Mouse (Mus musculus) heart, postnatal 0 days (tissue): Measurements from ENCODE around the gene Fam163b. TPM values are rescaled to one million over a fixed set of nuclear protein-coding genes. Genes with fewer than 3 reads are reported as not detected.
A peak's percentile ranks its signal among the peaks of the same experiment; 100 is the strongest.

ENCODE experiments used
- ATAC-seq: fragments of 200-750 bp; cut with Nextera tagmentation; 2 replicates; pipeline ENCODE4 v1.8.0; 2017; ENCODE audit warnings: low read depth, moderate number of reproducible peaks, moderate library complexity; ENCODE audit not compliant: insufficient read depth
- DNase-seq: peaks from one replicate; pipeline ENCODE4 v3.0.0-alpha.2; 2016; ENCODE audit warnings: low spot score
- H3K27ac ChIP-seq: fragments of 300-500 bp; sonication (generic); 2 replicates; pipeline ENCODE4 v1.5.1; 2014; ENCODE audit warnings: low read depth, mild to moderate bottlenecking
- H3K27me3 ChIP-seq: fragments of 300-500 bp; sonication (generic); 2 replicates; pipeline ENCODE4 v1.6.1; 2014; ENCODE audit warnings: low read length, mixed read lengths; ENCODE audit not compliant: control insufficient read depth, insufficient read depth
- H3K36me3 ChIP-seq: fragments of 300-500 bp; sonication (generic); replicated peaks from 2 replicates; pipeline ENCODE4 v1.6.1; 2014; ENCODE audit warnings: low read length, mixed read lengths; ENCODE audit not compliant: control insufficient read depth, insufficient read depth
- H3K4me1 ChIP-seq: fragments of 300-500 bp; sonication (generic); 2 replicates; pipeline ENCODE4 v1.6.1; 2014; ENCODE audit warnings: antibody characterized with exemption; ENCODE audit not compliant: control insufficient read depth, insufficient read depth
- H3K4me2 ChIP-seq: fragments of 300-500 bp; sonication (generic); 2 replicates; pipeline ENCODE4 v1.6.1; 2014; ENCODE audit warnings: low read depth, mild to moderate bottlenecking, low read length, moderate library complexity
- H3K4me3 ChIP-seq: fragments of 300-500 bp; sonication (generic); 2 replicates; pipeline ENCODE4 v1.5.1; 2014; ENCODE audit warnings: low read depth, low read length
- H3K9ac ChIP-seq: fragments of 300-500 bp; sonication (generic); replicated peaks from 2 replicates; pipeline ENCODE4 v1.6.1; 2014; ENCODE audit warnings: low read depth, low read length, mixed read lengths
- H3K9me3 ChIP-seq: fragments of 300-500 bp; sonication (generic); replicated peaks from 2 replicates; pipeline ENCODE4 v1.6.1; 2016; ENCODE audit warnings: low read length; ENCODE audit not compliant: control insufficient read depth
- CTCF ChIP-seq: IDR thresholded peaks from 2 replicates; pipeline ENCODE4 v1.5.1; 2016; ENCODE audit warnings: antibody characterized with exemption, control low read depth, low read depth
- EP300 ChIP-seq: IDR thresholded peaks from 2 replicates; pipeline ENCODE4 v1.6.1; 2016; ENCODE audit warnings: antibody characterized with exemption, low read depth
- WGBS: fragments of 180-500 bp; shearing (Covaris S2); extraction: QIAGEN DNeasy Blood & Tissue Kit; methylation state at CpG from one replicate; pipeline ENCODE4 v1.1.7; 2014; 5-methylcytosine and 5-hydroxymethylcytosine counted together
- polyA plus RNA-seq: library from polyadenylated mRNA; unstranded; fragments of >200 nt; fragmentation: Nextera tagmentation; extraction: Ambion mirVana; gene quantifications from 2 replicates; pipeline ENCODE4 v1.2.1, GENCODE M21; 2015
- total RNA-seq: library from RNA; depleted of rRNA; stranded (reverse); fragments of >200 nt; gene quantifications from 2 replicates; pipeline ENCODE4 v1.2.3, GENCODE M21; 2014; ENCODE audit warnings: low replicate concordance

The Fam163b gene
- total and polyA plus RNA-seq, 2 experiments from 2014 or later, result 0.23 to 0.36 TPM

GRCm38 (mm10) chr2:27136336-27136735 is 6.0 kb downstream of the Fam163b start:
- no peak for ATAC-seq
- Histone ChIP-seq H3K36me3 (no peaks in the 10 kb centered on the region), H3K4me3 (no peak overlapping the region), H3K9ac (no peak overlapping the region), H3K4me2 (no peak overlapping the region), H3K27ac (no peak overlapping the region), H3K27me3 (peaks cover 38% of the 10 kb centered on the region), H3K4me1 (no peaks in the 10 kb centered on the region), H3K9me3 (no peaks in the 10 kb centered on the region)
- TF ChIP-seq CTCF (no peak), EP300 (no peak)
- 64% methylated on average over 3 of the region's 3 CpGs for WGBS
- no peak for DNase-seq

- no peaks in the 10 kb centered on the region for H3K4me1 ChIP-seq
- H3K9ac ChIP-seq, result no peak overlapping the region
- WGBS, result 88% methylated on average over 5 of the region's 5 CpGs
- no peak overlapping the region for H3K27ac ChIP-seq
- no peak for TF ChIP-seq EP300
- TF ChIP-seq CTCF, result no peak
- H3K4me2 ChIP-seq, result no peak overlapping the region
- H3K9me3 ChIP-seq, result no peaks in the 10 kb centered on the region
- peaks cover 34% of the 10 kb centered on the region for H3K27me3 ChIP-seq
- H3K36me3 ChIP-seq, result no peaks in the 10 kb centered on the region
- no peak overlapping the region for H3K4me3 ChIP-seq
- DNase-seq (no peak), ATAC-seq (no peak)
Observed at GRCm38 (mm10) chr2:27135935-27136334, 6.4 kb downstream of the Fam163b start.

GRCm38 (mm10) chr2:27128990-27129389 is 13.3 kb downstream of the Fam163b start:
- Histone ChIP-seq H3K27me3 (no peaks in the 10 kb centered on the region), H3K36me3 (no peaks in the 10 kb centered on the region), H3K4me1 (0 out of 2 replicates have a peak, but pooled peaks cover 4% of the 10 kb centered on the region), H3K4me3 (no peak overlapping the region), H3K9ac (no peak overlapping the region), H3K27ac (no peak overlapping the region), H3K4me2 (no peak overlapping the region), H3K9me3 (no peaks in the 10 kb centered on the region)
- DNase-seq (no peak), ATAC-seq (no peak)
- WGBS, result 67% methylated on average over 3 of the region's 3 CpGs
- TF ChIP-seq CTCF (no peak), EP300 (no peak)

GRCm38 (mm10) chr2:27126496-27126895 is 15.8 kb downstream of the Fam163b start:
- no peak for TF ChIP-seq CTCF
- no peaks in the 10 kb centered on the region for H3K27me3 ChIP-seq

GRCm38 (mm10) chr2:27125979-27126378 is 16.3 kb downstream of the Fam163b start:
- Histone ChIP-seq H3K4me1 (peaks cover 13% of the 10 kb centered on the region; the same call in 1 of the 2 replicates), H3K4me2 (no peak overlapping the region), H3K36me3 (no peaks in the 10 kb centered on the region), H3K27ac (no peak overlapping the region), H3K9me3 (no peaks in the 10 kb centered on the region), H3K9ac (no peak overlapping the region), H3K4me3 (no peak overlapping the region), H3K27me3 (no peaks in the 10 kb centered on the region)
- TF ChIP-seq EP300, result no peak
- TF ChIP-seq CTCF, result peak; percentile 89
- 26% methylated on average over 10 of the region's 10 CpGs for WGBS
- ATAC-seq, result 0 out of 2 replicates have a peak, but pooled peaks have one; percentile 9
- DNase-seq, result no peak

More at GRCm38 (mm10) chr2:27126496-27126895, 15.8 kb downstream of the Fam163b start:
- Histone ChIP-seq H3K4me1 (peaks cover 13% of the 10 kb centered on the region; the same call in 1 of the 2 replicates), H3K4me3 (no peak overlapping the region), H3K9ac (no peak overlapping the region), H3K9me3 (no peaks in the 10 kb centered on the region), H3K36me3 (no peaks in the 10 kb centered on the region), H3K4me2 (no peak overlapping the region), H3K27ac (no peak overlapping the region)
- no peak for ATAC-seq
- no peak for DNase-seq
- WGBS, result 70% methylated on average over 4 of the region's 4 CpGs

GRCm38 (mm10) chr2:27123121-27123520 is 19.2 kb downstream of the Fam163b start:
- WGBS, result 92% methylated on average over 4 of the region's 4 CpGs
- Histone ChIP-seq H3K27ac (no peak overlapping the region), H3K4me2 (no peak overlapping the region), H3K9ac (no peak overlapping the region), H3K4me1 (peaks cover 41% of the 10 kb centered on the region), H3K27me3 (no peaks in the 10 kb centered on the region), H3K4me3 (no peak overlapping the region), H3K36me3 (no peaks in the 10 kb centered on the region), H3K9me3 (no peaks in the 10 kb centered on the region)
- DNase-seq (no peak), ATAC-seq (no peak)
- TF ChIP-seq EP300 (no peak), CTCF (no peak; the same call in 1 of the 2 replicates)
